Mouse (Mus musculus): Measurements from ENCODE around the gene Fam19a5.

GRCm38 (mm10) chr15:87703334-87703733 is 159.2 kb downstream of the Fam19a5 start:
- TF ChIP-seq CTCF (IDR thresholded peaks at IDR 0.05; ENCODE audit: borderline replicate concordance, insufficient read depth, low read length), result no peak
- no peak for TF ChIP-seq POLR2A (IDR thresholded peaks at IDR 0.05; ENCODE audit: low read depth, low read length)

Data from embryonic fibroblast, embryonic 13.5 days (primary cell).